Mouse (Mus musculus): Measurements from ENCODE around the gene Slc25a33. TPM values are rescaled to one million over a fixed set of nuclear protein-coding genes. Genes with fewer than 3 reads are reported as not detected.

Slc25a33 gene
- polyA plus RNA-seq, 1 experiment from 2014 or later: 10.8 TPM

GRCm38 (mm10) chr4:149735624-149736250, 38.3 kb downstream of the Slc25a33 start:
- Histone ChIP-seq H3K9ac (no peak overlapping the region), H3K36me3 (peaks cover 7% of the 10 kb centered on the region), H3K27ac (replicated peaks) (no peak overlapping the region; the same call in 1 of the 2 replicates), H3K4me3 (replicated peaks) (no peak overlapping the region), H3K9me3 (replicated peaks) (no peaks in the 10 kb centered on the region), H3K27me3 (no peaks in the 10 kb centered on the region), H3K4me1 (peaks cover 59% of the 10 kb centered on the region), H3K4me2 (replicated peaks) (peak overlapping the region; percentile 90)
- no peak for ATAC-seq (ENCODE audit: insufficient number of reproducible peaks, low FRiP score, low TSS enrichment, low read depth)
- WGBS: 67% methylated on average over 5 of the region's 5 CpGs

GRCm38 (mm10) chr4:149734730-149735475, 39.2 kb downstream of the Slc25a33 start:
- Histone ChIP-seq H3K4me3 (replicated peaks) (no peak overlapping the region), H3K27me3 (no peaks in the 10 kb centered on the region), H3K36me3 (peaks cover 15% of the 10 kb centered on the region), H3K9ac (no peak overlapping the region), H3K27ac (replicated peaks) (no peak overlapping the region), H3K4me1 (peaks cover 59% of the 10 kb centered on the region), H3K4me2 (replicated peaks) (no peak overlapping the region), H3K9me3 (replicated peaks) (no peaks in the 10 kb centered on the region)
- WGBS: 76% methylated on average over 10 of the region's 10 CpGs
- ATAC-seq (ENCODE audit: insufficient number of reproducible peaks, low FRiP score, low TSS enrichment, low read depth): no peak

DNA sequence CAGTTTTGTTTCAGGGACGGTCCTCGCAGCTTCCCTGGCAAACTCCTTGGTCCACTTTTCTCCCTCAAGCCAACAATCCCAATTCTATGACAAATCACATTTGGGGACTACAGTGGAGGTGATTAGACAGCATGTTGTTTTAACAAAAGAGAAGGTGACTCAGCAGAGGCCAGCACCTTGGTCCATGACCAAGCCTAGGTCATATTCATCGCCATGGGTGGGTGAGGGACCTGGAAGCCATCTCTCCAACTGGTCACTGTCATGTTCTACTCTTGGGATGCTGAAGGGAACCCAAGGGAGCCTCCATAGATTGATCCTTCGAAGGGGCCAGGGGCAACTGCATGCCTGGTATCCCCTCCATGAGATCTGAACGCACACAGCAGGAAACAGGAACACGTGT, 39.8 kb downstream of the Slc25a33 start:
- H3K4me2 ChIP-seq (replicated peaks): no peak overlapping the region
- no peaks in the 10 kb centered on the region for H3K9me3 ChIP-seq (replicated peaks)
- WGBS: 82% methylated on average over 6 of the region's 6 CpGs
- peaks cover 22% of the 10 kb centered on the region for H3K36me3 ChIP-seq
- no peak overlapping the region for H3K4me3 ChIP-seq (replicated peaks)
- ATAC-seq (ENCODE audit: insufficient number of reproducible peaks, low FRiP score, low TSS enrichment, low read depth): no peak
- no peaks in the 10 kb centered on the region for H3K27me3 ChIP-seq
- H3K27ac ChIP-seq (replicated peaks): 0 out of 2 replicates have a peak overlapping the region, but pooled peaks have one; percentile 28
- peaks cover 59% of the 10 kb centered on the region for H3K4me1 ChIP-seq
- no peak overlapping the region for H3K9ac ChIP-seq

DNA sequence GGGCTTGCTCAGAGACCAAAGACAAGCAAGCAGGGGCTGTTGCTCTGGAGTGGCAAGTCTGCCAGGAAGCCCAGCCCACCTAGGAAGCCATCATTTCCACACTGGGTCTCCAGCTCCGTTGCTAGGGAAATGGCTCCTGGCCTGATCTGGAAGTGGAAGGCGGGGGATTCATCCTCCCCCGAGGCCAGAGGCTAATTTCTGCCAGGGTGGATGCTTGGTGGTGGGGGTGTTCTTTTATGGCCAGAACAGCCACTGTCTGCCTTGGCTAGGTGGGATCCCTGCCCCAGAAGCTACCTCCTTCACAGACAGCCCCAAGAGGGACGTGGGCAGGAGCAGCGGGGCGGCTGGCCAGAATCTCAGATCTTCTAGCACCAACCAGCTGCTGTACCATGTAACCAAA, 40.3 kb downstream of the Slc25a33 start:
- WGBS: 44% methylated on average over 6 of the region's 6 CpGs
- Histone ChIP-seq H3K27ac (replicated peaks) (peak overlapping the region; percentile 28; the same call in 1 of the 2 replicates), H3K4me2 (replicated peaks) (no peak overlapping the region), H3K4me1 (peaks cover 63% of the 10 kb centered on the region), H3K4me3 (replicated peaks) (no peak overlapping the region), H3K9me3 (replicated peaks) (no peaks in the 10 kb centered on the region), H3K27me3 (no peaks in the 10 kb centered on the region), H3K36me3 (peaks cover 27% of the 10 kb centered on the region), H3K9ac (no peak overlapping the region)
- no peak for ATAC-seq (ENCODE audit: insufficient number of reproducible peaks, low FRiP score, low TSS enrichment, low read depth)

- no peaks in the 10 kb centered on the region for H3K9me3 ChIP-seq (replicated peaks)
- peak overlapping the region; percentile 17; the same call in 1 of the 2 replicates for H3K27ac ChIP-seq (replicated peaks)
- ATAC-seq (ENCODE audit: insufficient number of reproducible peaks, low FRiP score, low TSS enrichment, low read depth): no peak
- WGBS: 70% methylated on average over 10 of the region's 10 CpGs
- H3K4me3 ChIP-seq (replicated peaks): no peak overlapping the region
- H3K4me1 ChIP-seq: peaks cover 57% of the 10 kb centered on the region
- H3K9ac ChIP-seq: no peak overlapping the region
- H3K27me3 ChIP-seq: no peaks in the 10 kb centered on the region
- no peak overlapping the region for H3K4me2 ChIP-seq (replicated peaks)
- peaks cover 33% of the 10 kb centered on the region for H3K36me3 ChIP-seq
These were observed 41.3 kb downstream of the Slc25a33 start for GRCm38 (mm10) chr4:149732800-149733199.

DNA sequence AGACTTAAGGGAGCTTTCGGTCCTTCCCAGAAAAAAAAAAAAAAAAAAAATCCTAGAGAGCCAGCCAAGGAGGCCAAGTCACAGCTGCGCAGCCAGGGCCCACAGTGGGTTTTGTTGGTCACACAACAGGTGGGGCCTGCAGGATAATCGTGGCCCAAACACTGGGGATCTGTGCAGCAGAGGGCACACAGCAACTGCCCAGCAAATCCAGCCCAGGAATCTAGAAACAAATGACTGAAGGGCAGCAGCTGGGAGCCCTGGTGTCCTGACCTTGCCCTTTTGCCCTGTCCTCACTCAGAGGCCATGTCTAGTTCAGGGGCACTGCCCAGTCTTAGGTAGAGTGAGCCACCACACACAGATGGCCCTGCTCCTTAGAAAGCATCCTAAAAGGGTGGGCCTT, 41.8 kb downstream of the Slc25a33 start:
- Histone ChIP-seq H3K4me1 (peaks cover 55% of the 10 kb centered on the region), H3K36me3 (peaks cover 38% of the 10 kb centered on the region), H3K4me3 (replicated peaks) (no peak overlapping the region), H3K27me3 (no peaks in the 10 kb centered on the region), H3K27ac (replicated peaks) (peak overlapping the region; percentile 17; the same call in 1 of the 2 replicates), H3K9ac (no peak overlapping the region), H3K9me3 (replicated peaks) (no peaks in the 10 kb centered on the region), H3K4me2 (replicated peaks) (no peak overlapping the region)
- no peak for ATAC-seq (ENCODE audit: insufficient number of reproducible peaks, low FRiP score, low TSS enrichment, low read depth)
- WGBS: 91% methylated on average over 3 of the region's 3 CpGs

- Histone ChIP-seq H3K27ac (replicated peaks) (no peak overlapping the region), H3K36me3 (peaks cover 53% of the 10 kb centered on the region), H3K9me3 (replicated peaks) (no peaks in the 10 kb centered on the region), H3K4me1 (peaks cover 41% of the 10 kb centered on the region), H3K27me3 (no peaks in the 10 kb centered on the region), H3K9ac (no peak overlapping the region), H3K4me3 (replicated peaks) (no peak overlapping the region), H3K4me2 (replicated peaks) (no peak overlapping the region)
- no peak for ATAC-seq (ENCODE audit: insufficient number of reproducible peaks, low FRiP score, low TSS enrichment, low read depth)
- 74% methylated on average over 7 of the region's 7 CpGs for WGBS
These were observed 43.2 kb downstream of the Slc25a33 start for GRCm38 (mm10) chr4:149730827-149731226.

- Histone ChIP-seq H3K4me3 (replicated peaks) (no peak overlapping the region), H3K36me3 (peaks cover 68% of the 10 kb centered on the region), H3K27me3 (no peaks in the 10 kb centered on the region), H3K9me3 (replicated peaks) (no peaks in the 10 kb centered on the region), H3K9ac (no peak overlapping the region), H3K4me2 (replicated peaks) (no peak overlapping the region), H3K27ac (replicated peaks) (no peak overlapping the region; the same call in 1 of the 2 replicates), H3K4me1 (peaks cover 24% of the 10 kb centered on the region)
- ATAC-seq (ENCODE audit: insufficient number of reproducible peaks, low FRiP score, low TSS enrichment, low read depth): no peak
- 71% methylated on average over 8 of the region's 8 CpGs for WGBS
These were observed 45.3 kb downstream of the Slc25a33 start for GRCm38 (mm10) chr4:149728810-149729209.

- H3K9ac ChIP-seq: no peak overlapping the region
- peaks cover 69% of the 10 kb centered on the region for H3K36me3 ChIP-seq
- no peak overlapping the region for H3K27ac ChIP-seq (replicated peaks)
These were observed 46.4 kb downstream of the Slc25a33 start for GRCm38 (mm10) chr4:149727636-149728035.

GRCm38 (mm10) chr4:149725661-149726350, 48.3 kb downstream of the Slc25a33 start:
- no peak for ATAC-seq (ENCODE audit: insufficient number of reproducible peaks, low FRiP score, low TSS enrichment, low read depth)
- WGBS: 60% methylated on average over 15 of the region's 15 CpGs
- Histone ChIP-seq H3K4me1 (0 out of 2 replicates have a peak, but pooled peaks cover 8% of the 10 kb centered on the region), H3K36me3 (peaks cover 79% of the 10 kb centered on the region), H3K9me3 (replicated peaks) (no peaks in the 10 kb centered on the region), H3K4me3 (replicated peaks) (no peak overlapping the region), H3K9ac (no peak overlapping the region), H3K27ac (replicated peaks) (no peak overlapping the region), H3K4me2 (replicated peaks) (no peak overlapping the region), H3K27me3 (no peaks in the 10 kb centered on the region)

More at GRCm38 (mm10) chr4:149727636-149728035, 46.4 kb downstream of the Slc25a33 start:
- H3K9me3 ChIP-seq (replicated peaks): no peaks in the 10 kb centered on the region
- no peaks in the 10 kb centered on the region for H3K27me3 ChIP-seq
- H3K4me3 ChIP-seq (replicated peaks): no peak overlapping the region
- WGBS: 94% methylated on average over 5 of the region's 5 CpGs
- 0 out of 2 replicates have a peak, but pooled peaks cover 12% of the 10 kb centered on the region for H3K4me1 ChIP-seq
- no peak for ATAC-seq (ENCODE audit: insufficient number of reproducible peaks, low FRiP score, low TSS enrichment, low read depth)
- no peak overlapping the region for H3K4me2 ChIP-seq (replicated peaks)

DNA sequence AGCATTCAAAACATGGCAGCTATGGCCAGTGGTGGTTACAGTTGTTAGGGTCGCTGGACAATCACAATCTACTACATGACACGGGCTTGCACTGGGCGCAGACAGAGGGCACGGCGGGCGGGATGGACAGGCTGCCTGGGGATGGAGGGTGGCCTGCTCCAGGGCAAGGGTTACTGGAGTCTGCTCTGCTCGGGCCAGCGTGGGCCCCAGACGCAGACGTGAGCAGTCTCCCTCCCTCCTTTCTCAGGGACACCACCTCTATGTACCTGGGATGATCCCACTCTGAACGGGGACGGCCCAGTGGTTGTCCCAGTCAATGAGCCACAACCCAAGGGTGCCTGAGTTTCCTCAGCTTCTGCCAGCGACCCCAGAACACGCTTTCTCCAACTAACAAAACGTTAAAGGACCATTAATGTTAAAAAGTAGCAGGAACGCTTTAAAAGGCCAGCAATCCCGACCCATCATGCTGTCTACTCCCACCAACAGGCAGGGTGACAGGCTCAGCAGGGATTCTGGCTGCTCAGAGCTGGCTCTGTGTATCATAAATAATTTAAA, 49.1 kb downstream of the Slc25a33 start:
- Histone ChIP-seq H3K4me1 (0 out of 2 replicates have a peak, but pooled peaks cover 8% of the 10 kb centered on the region), H3K36me3 (peaks cover 79% of the 10 kb centered on the region), H3K4me3 (replicated peaks) (no peak overlapping the region), H3K4me2 (replicated peaks) (no peak overlapping the region), H3K9ac (no peak overlapping the region), H3K27ac (replicated peaks) (no peak overlapping the region), H3K27me3 (no peaks in the 10 kb centered on the region), H3K9me3 (replicated peaks) (no peaks in the 10 kb centered on the region)
- WGBS: 88% methylated on average over 17 of the region's 17 CpGs
- ATAC-seq (ENCODE audit: insufficient number of reproducible peaks, low FRiP score, low TSS enrichment, low read depth): no peak
